Mouse (Mus musculus): ENCODE results near the gene Psen2. TPM values are rescaled to one million over a fixed set of nuclear protein-coding genes. Genes with fewer than 3 reads are reported as not detected.

Psen2 gene
- polyA plus RNA-seq, 1 experiment from 2014 or later: 22.6 TPM

DNA sequence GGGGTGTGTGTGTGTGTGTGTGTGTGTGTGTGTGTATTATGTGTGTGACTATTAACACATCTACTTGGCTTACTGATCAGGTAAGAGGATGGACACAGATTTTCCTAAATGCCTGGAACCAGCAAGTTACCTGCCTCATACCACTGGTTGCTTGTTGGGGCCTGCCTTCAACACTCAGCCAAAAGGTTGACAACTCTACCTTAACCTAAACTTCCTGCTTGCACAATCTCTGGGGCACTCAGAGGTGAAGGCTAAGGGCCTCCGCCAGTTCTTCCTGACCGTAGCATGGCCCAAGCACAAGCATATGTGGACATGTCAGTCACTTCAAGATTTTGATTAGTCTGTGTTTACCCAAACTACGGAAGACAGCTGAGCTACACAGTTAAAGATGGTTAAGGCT, 65.3 kb downstream of the Psen2 start:
- H3K9ac ChIP-seq (ENCODE audit: low read depth, low read length): no peak overlapping the region
- no peak overlapping the region for H3K4me2 ChIP-seq (ENCODE audit: low read depth, low read length)
- WGBS: 57% methylated on average over 3 of the region's 3 CpGs
- H3K4me3 ChIP-seq (ENCODE audit: low read length): no peak overlapping the region
- H3K36me3 ChIP-seq (ENCODE audit: control insufficient read depth, insufficient read depth, low read length): no peaks in the 10 kb centered on the region
- H3K9me3 ChIP-seq (ENCODE audit: control insufficient read depth, low read length): no peaks in the 10 kb centered on the region
- peaks cover 19% of the 10 kb centered on the region for H3K4me1 ChIP-seq (ENCODE audit: control insufficient read depth, insufficient read depth, low read length)
- H3K27ac ChIP-seq (ENCODE audit: low read length): no peak overlapping the region
- no peak for ATAC-seq
- no peaks in the 10 kb centered on the region for H3K27me3 ChIP-seq (replicated peaks; ENCODE audit: control insufficient read depth, insufficient read depth, low read length)

GRCm38 (mm10) chr1:180196508-180196907, 66.7 kb downstream of the Psen2 start:
- no peak for ATAC-seq
- H3K4me2 ChIP-seq (ENCODE audit: low read depth, low read length): peak overlapping the region; percentile 84
- H3K36me3 ChIP-seq (ENCODE audit: control insufficient read depth, insufficient read depth, low read length): no peaks in the 10 kb centered on the region
- no peaks in the 10 kb centered on the region for H3K27me3 ChIP-seq (replicated peaks; ENCODE audit: control insufficient read depth, insufficient read depth, low read length)
- H3K4me1 ChIP-seq (ENCODE audit: control insufficient read depth, insufficient read depth, low read length): peaks cover 19% of the 10 kb centered on the region
- WGBS: 91% methylated on average over 9 of the region's 9 CpGs
- peak overlapping the region; percentile 73 for H3K4me3 ChIP-seq (ENCODE audit: low read length)
- no peak overlapping the region for H3K27ac ChIP-seq (ENCODE audit: low read length)
- H3K9ac ChIP-seq (ENCODE audit: low read depth, low read length): peak overlapping the region; percentile 65; the same call in 1 of the 2 replicates
- no peaks in the 10 kb centered on the region for H3K9me3 ChIP-seq (ENCODE audit: control insufficient read depth, low read length)

DNA sequence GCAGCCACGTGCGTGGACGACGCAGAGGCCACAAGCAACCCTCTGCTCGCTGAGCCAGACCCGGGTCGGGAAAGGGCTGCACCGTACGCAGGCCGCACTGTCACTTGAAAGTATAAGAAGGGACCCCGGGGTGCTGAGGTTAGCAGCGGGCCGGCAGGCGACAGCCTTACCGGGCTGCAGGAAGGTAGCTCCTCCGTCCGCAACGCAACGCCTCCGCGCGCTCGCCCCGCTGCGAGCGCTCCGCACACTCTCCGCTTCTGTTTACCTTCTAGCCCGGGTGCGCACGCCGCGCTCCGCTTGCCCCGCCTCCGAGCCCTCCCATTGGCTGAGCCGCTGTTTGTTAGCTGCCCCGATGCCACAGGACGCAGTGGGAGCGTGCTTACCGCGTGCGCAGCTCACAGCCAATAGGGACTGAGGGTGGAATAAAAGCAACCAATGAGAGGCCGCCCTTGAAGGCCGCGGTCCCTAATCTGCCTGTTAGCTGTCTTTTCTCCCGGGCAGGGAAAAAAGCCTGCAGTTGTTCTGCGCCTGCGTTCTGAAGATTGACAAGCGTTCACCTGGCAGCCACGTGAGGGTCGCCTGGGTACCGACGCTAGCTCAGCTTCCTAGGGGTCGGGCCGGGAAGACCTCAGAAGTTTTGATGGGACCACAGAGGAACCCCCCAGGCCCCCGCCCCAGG, 67.4 kb downstream of the Psen2 start:
- H3K9me3 ChIP-seq (ENCODE audit: control insufficient read depth, low read length): no peaks in the 10 kb centered on the region
- peaks cover 19% of the 10 kb centered on the region for H3K4me1 ChIP-seq (ENCODE audit: control insufficient read depth, insufficient read depth, low read length)
- H3K4me3 ChIP-seq (ENCODE audit: low read length): peak overlapping the region; percentile 73
- ATAC-seq: peak; percentile 99
- H3K9ac ChIP-seq (ENCODE audit: low read depth, low read length): peak overlapping the region; percentile 72
- H3K36me3 ChIP-seq (ENCODE audit: control insufficient read depth, insufficient read depth, low read length): no peaks in the 10 kb centered on the region
- 0 out of 2 replicates have a peak overlapping the region, but pooled peaks have one; percentile 3 for H3K27ac ChIP-seq (ENCODE audit: low read length)
- peak overlapping the region; percentile 84 for H3K4me2 ChIP-seq (ENCODE audit: low read depth, low read length)
- under 1% methylated on average over 57 of the region's 57 CpGs for WGBS
- H3K27me3 ChIP-seq (replicated peaks; ENCODE audit: control insufficient read depth, insufficient read depth, low read length): no peaks in the 10 kb centered on the region

DNA sequence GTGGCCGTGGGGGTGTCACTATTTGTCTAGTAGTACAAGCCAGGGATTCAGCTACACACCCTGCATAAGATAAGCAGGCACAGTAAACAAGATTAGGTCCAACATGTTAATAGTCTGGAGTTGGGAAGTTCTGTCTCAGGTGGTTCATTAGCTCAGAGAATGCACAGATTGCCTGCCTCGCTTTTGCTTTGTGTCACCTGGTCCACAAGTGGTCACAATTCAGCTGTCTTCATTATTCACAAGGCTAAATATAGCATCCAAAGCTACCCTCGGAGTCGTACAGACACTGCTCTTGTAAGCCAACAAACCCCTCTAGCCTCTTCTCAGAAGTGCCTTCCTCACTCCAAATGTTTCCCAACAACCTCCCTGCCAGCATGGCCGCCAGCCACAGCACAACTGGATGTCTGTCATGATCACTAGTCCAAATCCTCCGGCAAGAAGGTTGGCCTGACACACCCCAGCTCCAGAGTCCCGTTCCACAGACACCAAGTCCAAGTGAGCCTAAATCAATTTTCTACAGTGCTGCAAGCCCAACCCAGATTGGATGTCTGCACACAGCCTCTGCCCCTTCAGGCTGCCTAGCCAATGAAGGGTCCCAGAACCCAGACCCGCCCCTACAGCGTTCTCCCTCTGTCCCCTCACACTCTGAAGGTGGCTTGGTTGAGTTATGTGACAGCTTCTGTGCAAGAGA, 68.3 kb downstream of the Psen2 start:
- Histone ChIP-seq H3K4me2 (ENCODE audit: low read depth, low read length) (peak overlapping the region; percentile 82), H3K9ac (ENCODE audit: low read depth, low read length) (peak overlapping the region; percentile 72), H3K27ac (ENCODE audit: low read length) (peak overlapping the region; percentile 3; the same call in 1 of the 2 replicates), H3K9me3 (ENCODE audit: control insufficient read depth, low read length) (no peaks in the 10 kb centered on the region), H3K27me3 (replicated peaks; ENCODE audit: control insufficient read depth, insufficient read depth, low read length) (no peaks in the 10 kb centered on the region), H3K4me1 (ENCODE audit: control insufficient read depth, insufficient read depth, low read length) (peaks cover 19% of the 10 kb centered on the region), H3K36me3 (ENCODE audit: control insufficient read depth, insufficient read depth, low read length) (no peaks in the 10 kb centered on the region), H3K4me3 (ENCODE audit: low read length) (peak overlapping the region; percentile 73)
- 18% methylated on average over 9 of the region's 9 CpGs for WGBS
- ATAC-seq: peak; percentile 58

DNA sequence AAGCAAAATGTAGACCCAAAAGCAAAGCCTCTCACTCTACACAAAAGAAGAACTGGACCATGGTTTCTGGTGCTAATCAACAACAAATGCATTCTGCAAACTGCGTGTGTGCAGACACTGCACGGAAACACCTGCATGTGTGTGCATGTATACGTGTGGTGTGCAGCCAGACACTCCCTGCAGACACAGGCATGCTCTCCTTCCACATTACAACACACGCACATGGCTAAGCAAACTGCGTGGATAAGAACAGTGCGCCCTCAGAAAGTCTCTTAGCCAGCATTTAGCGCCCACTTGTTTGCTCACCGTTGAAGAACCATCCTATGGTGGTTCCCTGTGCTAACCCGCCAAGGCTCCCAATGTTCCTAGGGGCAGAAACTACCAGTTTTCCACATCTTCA, 69.2 kb downstream of the Psen2 start:
- no peak overlapping the region for H3K4me3 ChIP-seq (ENCODE audit: low read length)
- 86% methylated on average over 9 of the region's 9 CpGs for WGBS
- H3K9ac ChIP-seq (ENCODE audit: low read depth, low read length): no peak overlapping the region
- peaks cover 19% of the 10 kb centered on the region for H3K4me1 ChIP-seq (ENCODE audit: control insufficient read depth, insufficient read depth, low read length)
- no peaks in the 10 kb centered on the region for H3K36me3 ChIP-seq (ENCODE audit: control insufficient read depth, insufficient read depth, low read length)
- peak overlapping the region; percentile 82; the same call in 1 of the 2 replicates for H3K4me2 ChIP-seq (ENCODE audit: low read depth, low read length)
- H3K27me3 ChIP-seq (replicated peaks; ENCODE audit: control insufficient read depth, insufficient read depth, low read length): no peaks in the 10 kb centered on the region
- H3K27ac ChIP-seq (ENCODE audit: low read length): no peak overlapping the region
- H3K9me3 ChIP-seq (ENCODE audit: control insufficient read depth, low read length): no peaks in the 10 kb centered on the region
- ATAC-seq: no peak

- 76% methylated on average over 8 of the region's 8 CpGs for WGBS
- H3K4me2 ChIP-seq (ENCODE audit: low read depth, low read length): no peak overlapping the region
- H3K4me1 ChIP-seq (ENCODE audit: control insufficient read depth, insufficient read depth, low read length): peaks cover 19% of the 10 kb centered on the region
- ATAC-seq: no peak
- H3K27ac ChIP-seq (ENCODE audit: low read length): no peak overlapping the region
- no peak overlapping the region for H3K9ac ChIP-seq (ENCODE audit: low read depth, low read length)
- no peaks in the 10 kb centered on the region for H3K27me3 ChIP-seq (replicated peaks; ENCODE audit: control insufficient read depth, insufficient read depth, low read length)
- H3K9me3 ChIP-seq (ENCODE audit: control insufficient read depth, low read length): no peaks in the 10 kb centered on the region
- H3K36me3 ChIP-seq (ENCODE audit: control insufficient read depth, insufficient read depth, low read length): no peaks in the 10 kb centered on the region
- no peak overlapping the region for H3K4me3 ChIP-seq (ENCODE audit: low read length)
These were observed 69.8 kb downstream of the Psen2 start for GRCm38 (mm10) chr1:180193391-180193935.

GRCm38 (mm10) chr1:180192866-180193265, 70.4 kb downstream of the Psen2 start:
- 51% methylated on average over 4 of the region's 4 CpGs for WGBS
- H3K9me3 ChIP-seq (ENCODE audit: control insufficient read depth, low read length): no peaks in the 10 kb centered on the region

DNA sequence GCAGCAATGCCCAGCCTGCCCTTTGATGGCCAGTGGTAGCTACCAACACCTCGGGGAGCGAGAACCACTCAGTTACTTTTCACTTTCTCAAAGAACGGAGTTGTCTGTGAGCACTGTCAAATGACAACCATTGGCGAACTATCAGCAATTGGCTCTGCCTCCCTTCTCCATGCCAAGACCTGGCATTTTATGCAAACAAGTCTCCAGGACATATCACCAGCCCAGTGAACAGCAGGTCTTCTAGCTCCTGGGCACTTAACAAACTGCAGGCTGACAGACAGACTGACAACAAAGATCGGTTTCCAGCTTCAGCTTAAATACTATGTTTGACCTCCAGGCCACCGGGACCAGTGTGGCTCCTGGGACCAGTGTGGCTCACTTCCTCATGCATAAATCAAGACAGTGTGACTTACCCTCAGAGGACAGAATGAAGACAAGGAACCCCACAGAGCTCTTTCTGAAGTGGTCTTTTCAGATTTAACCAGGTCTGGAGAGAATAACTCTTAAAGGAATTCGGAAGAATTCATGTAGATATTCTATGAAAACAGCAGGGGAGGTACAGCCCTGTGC, 71.5 kb downstream of the Psen2 start:
- H3K27ac ChIP-seq (ENCODE audit: low read length): no peak overlapping the region
- no peak overlapping the region for H3K4me3 ChIP-seq (ENCODE audit: low read length)
- H3K4me1 ChIP-seq (ENCODE audit: control insufficient read depth, insufficient read depth, low read length): peaks cover 20% of the 10 kb centered on the region
- H3K27me3 ChIP-seq (replicated peaks; ENCODE audit: control insufficient read depth, insufficient read depth, low read length): no peaks in the 10 kb centered on the region
- WGBS: 69% methylated on average over 7 of the region's 7 CpGs
- H3K9me3 ChIP-seq (ENCODE audit: control insufficient read depth, low read length): no peaks in the 10 kb centered on the region
- H3K4me2 ChIP-seq (ENCODE audit: low read depth, low read length): no peak overlapping the region
- no peaks in the 10 kb centered on the region for H3K36me3 ChIP-seq (ENCODE audit: control insufficient read depth, insufficient read depth, low read length)
- no peak overlapping the region for H3K9ac ChIP-seq (ENCODE audit: low read depth, low read length)
- no peak for ATAC-seq

More at GRCm38 (mm10) chr1:180192866-180193265, 70.4 kb downstream of the Psen2 start:
- Histone ChIP-seq H3K27ac (ENCODE audit: low read length) (no peak overlapping the region), H3K9ac (ENCODE audit: low read depth, low read length) (no peak overlapping the region), H3K4me2 (ENCODE audit: low read depth, low read length) (no peak overlapping the region), H3K36me3 (ENCODE audit: control insufficient read depth, insufficient read depth, low read length) (no peaks in the 10 kb centered on the region), H3K27me3 (replicated peaks; ENCODE audit: control insufficient read depth, insufficient read depth, low read length) (no peaks in the 10 kb centered on the region), H3K4me1 (ENCODE audit: control insufficient read depth, insufficient read depth, low read length) (peaks cover 19% of the 10 kb centered on the region), H3K4me3 (ENCODE audit: low read length) (no peak overlapping the region)
- ATAC-seq: no peak

- no peak overlapping the region for H3K9ac ChIP-seq (ENCODE audit: low read depth, low read length)
- ATAC-seq: no peak
- H3K4me3 ChIP-seq (ENCODE audit: low read length): no peak overlapping the region
- H3K4me2 ChIP-seq (ENCODE audit: low read depth, low read length): no peak overlapping the region
- H3K27ac ChIP-seq (ENCODE audit: low read length): no peak overlapping the region
- H3K27me3 ChIP-seq (replicated peaks; ENCODE audit: control insufficient read depth, insufficient read depth, low read length): no peaks in the 10 kb centered on the region
- H3K36me3 ChIP-seq (ENCODE audit: control insufficient read depth, insufficient read depth, low read length): no peaks in the 10 kb centered on the region
- no peaks in the 10 kb centered on the region for H3K9me3 ChIP-seq (ENCODE audit: control insufficient read depth, low read length)
- WGBS: 78% methylated on average over 8 of the region's 8 CpGs
- H3K4me1 ChIP-seq (ENCODE audit: control insufficient read depth, insufficient read depth, low read length): peaks cover 22% of the 10 kb centered on the region
These were observed 72.1 kb downstream of the Psen2 start for GRCm38 (mm10) chr1:180191112-180191511.

Data from intestine, embryonic 16.5 days (tissue).